Mouse (Mus musculus): Measurements from ENCODE around the gene Pold1. TPM values are rescaled to one million over a fixed set of nuclear protein-coding genes. Genes with fewer than 3 reads are reported as not detected.
A peak's percentile ranks its signal among the peaks of the same experiment; 100 is the strongest.

Gene Pold1
- polyA plus RNA-seq, 1 experiment from 2014 or later: 38.7 TPM

DNA sequence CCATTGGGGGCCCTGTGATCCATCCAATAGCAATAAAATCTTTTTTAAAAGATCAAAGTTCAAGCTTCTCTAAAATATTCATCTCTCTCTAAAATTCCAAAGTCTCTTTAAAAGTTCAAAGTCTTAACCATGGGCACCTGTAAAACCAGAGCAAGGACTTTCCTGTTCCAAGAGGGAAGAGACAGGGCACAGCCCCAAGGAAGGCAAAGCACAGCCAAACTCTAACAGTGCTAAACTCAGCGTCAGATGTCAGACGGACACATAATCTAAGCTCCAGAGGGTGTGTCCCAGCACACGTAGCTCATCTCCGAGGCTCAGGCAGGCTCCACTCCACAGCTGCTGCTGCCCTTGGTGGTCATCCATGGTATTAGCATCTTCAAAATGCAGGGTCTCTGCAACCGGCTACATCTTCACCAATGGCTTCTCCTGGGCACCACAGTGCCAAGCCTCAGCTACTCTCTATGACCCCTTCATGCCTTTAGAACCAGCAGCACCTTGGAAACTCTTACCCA is 27.7 kb upstream of the Pold1 start:
- 57% methylated on average over 5 of the region's 5 CpGs for WGBS
- H3K27ac ChIP-seq: no peak overlapping the region
- peaks cover 3% of the 10 kb centered on the region; the same call in 1 of the 2 replicates for H3K27me3 ChIP-seq
- H3K4me2 ChIP-seq (replicated peaks): no peak overlapping the region
- H3K4me1 ChIP-seq (replicated peaks): no peaks in the 10 kb centered on the region
- no peak overlapping the region for H3K9ac ChIP-seq (replicated peaks)
- H3K4me3 ChIP-seq (replicated peaks): no peak overlapping the region
- H3K36me3 ChIP-seq: no peaks in the 10 kb centered on the region
- ATAC-seq: no peak
- no peaks in the 10 kb centered on the region for H3K9me3 ChIP-seq

GRCm38 (mm10) chr7:44572956-44573484 is 24.4 kb upstream of the Pold1 start:
- no peaks in the 10 kb centered on the region for H3K4me1 ChIP-seq (replicated peaks)
- WGBS: 72% methylated on average over 5 of the region's 5 CpGs
- H3K9me3 ChIP-seq: no peaks in the 10 kb centered on the region
- peaks cover 3% of the 10 kb centered on the region for H3K27me3 ChIP-seq
- no peak overlapping the region for H3K4me2 ChIP-seq (replicated peaks)
- no peaks in the 10 kb centered on the region for H3K36me3 ChIP-seq
- no peak for ATAC-seq
- no peak overlapping the region for H3K27ac ChIP-seq
- H3K9ac ChIP-seq (replicated peaks): no peak overlapping the region
- H3K4me3 ChIP-seq (replicated peaks): no peak overlapping the region

DNA sequence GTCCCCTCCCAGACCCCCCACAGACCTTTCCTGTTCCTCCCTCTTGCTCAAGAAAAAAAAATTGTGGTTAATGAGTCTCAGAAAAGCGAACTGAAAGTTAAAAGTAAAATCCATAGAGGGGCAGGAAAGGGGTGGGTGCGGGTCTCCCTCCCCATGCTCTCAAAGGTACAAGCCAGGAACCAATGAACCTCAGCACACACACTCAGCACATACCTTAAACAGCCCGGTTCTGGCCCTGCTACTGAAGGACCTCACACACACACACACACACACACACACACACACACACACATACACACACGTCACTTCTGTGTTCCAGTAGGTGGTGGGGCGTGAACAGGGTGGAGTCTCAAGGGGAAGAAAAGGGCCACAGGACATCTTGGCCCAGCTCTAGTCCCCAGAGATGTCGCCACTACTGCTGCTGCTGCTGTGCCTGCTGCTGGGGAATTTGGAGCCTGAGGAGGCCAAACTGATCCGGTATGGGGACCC is 23.6 kb upstream of the Pold1 start, which contains the start of gene Napsa:
Napsa (plus strand) TSS at position 168 of the 489 bp plus-strand sequence.
- peaks cover 3% of the 10 kb centered on the region for H3K27me3 ChIP-seq
- no peak within 1 kb of the TSS for H3K4me2 ChIP-seq (replicated peaks)
- H3K4me1 ChIP-seq (replicated peaks): no peaks in the 10 kb centered on the region
- no peaks in the 10 kb centered on the region for H3K36me3 ChIP-seq
- no peak within 1 kb of the TSS for H3K27ac ChIP-seq
- ATAC-seq: no peak
- WGBS: 31% methylated on average over 7 of the region's 7 CpGs
- no peak within 1 kb of the TSS for H3K4me3 ChIP-seq (replicated peaks)
- H3K9me3 ChIP-seq: no peaks in the 10 kb centered on the region
- no peak within 1 kb of the TSS for H3K9ac ChIP-seq (replicated peaks)

DNA sequence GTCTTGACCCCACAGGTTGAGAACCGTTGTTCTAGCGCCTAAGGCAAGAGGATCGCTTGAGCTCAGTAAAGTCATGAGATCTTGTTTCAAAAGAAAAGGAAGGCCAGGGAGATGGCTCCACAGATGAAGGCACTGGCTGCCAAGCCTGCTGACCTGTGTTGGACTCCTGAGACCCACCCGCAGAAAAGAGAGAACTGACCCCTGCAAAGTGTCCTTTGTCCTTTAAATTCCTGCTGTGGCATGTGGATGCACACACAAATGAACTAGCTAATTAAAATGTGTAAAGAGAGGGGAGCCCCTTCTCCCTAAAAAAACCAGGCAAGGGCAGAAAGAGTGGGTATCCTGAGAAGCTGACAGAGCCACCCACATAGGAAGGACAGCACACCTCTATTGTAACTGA is 23.2 kb upstream of the Pold1 start:
- Histone ChIP-seq H3K27ac (no peak overlapping the region), H3K4me1 (replicated peaks) (no peaks in the 10 kb centered on the region), H3K36me3 (no peaks in the 10 kb centered on the region), H3K27me3 (peaks cover 3% of the 10 kb centered on the region), H3K9me3 (no peaks in the 10 kb centered on the region), H3K9ac (replicated peaks) (no peak overlapping the region), H3K4me2 (replicated peaks) (no peak overlapping the region), H3K4me3 (replicated peaks) (no peak overlapping the region)
- no peak for ATAC-seq
- WGBS: 28% methylated on average over 4 of the region's 4 CpGs

DNA sequence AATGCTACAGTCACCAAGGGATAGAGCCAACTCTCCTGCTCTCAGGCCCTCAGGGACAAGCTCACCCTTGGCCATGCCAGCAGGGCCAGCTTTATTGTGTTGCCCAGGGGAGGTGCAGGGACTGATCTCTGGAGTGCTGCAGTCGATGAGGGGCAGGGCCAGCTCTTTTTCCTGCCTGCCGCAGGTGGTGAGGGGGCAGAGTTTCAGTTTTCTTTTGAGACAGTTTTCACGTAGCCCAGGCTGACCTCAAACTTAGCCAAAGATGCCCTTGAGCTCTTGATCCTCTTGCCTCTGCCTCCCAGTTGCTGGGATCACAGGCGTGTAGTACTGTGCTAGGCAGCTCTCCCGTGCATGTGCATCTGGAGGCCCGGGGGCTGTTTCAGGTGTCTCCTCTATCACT is 22.3 kb upstream of the Pold1 start:
- no peak for ATAC-seq
- H3K27ac ChIP-seq: no peak overlapping the region
- H3K4me3 ChIP-seq (replicated peaks): no peak overlapping the region
- no peaks in the 10 kb centered on the region; the same call in 1 of the 2 replicates for H3K27me3 ChIP-seq
- H3K36me3 ChIP-seq: no peaks in the 10 kb centered on the region
- WGBS: 85% methylated on average over 6 of the region's 6 CpGs
- H3K9ac ChIP-seq (replicated peaks): no peak overlapping the region
- H3K4me1 ChIP-seq (replicated peaks): no peaks in the 10 kb centered on the region
- no peak overlapping the region for H3K4me2 ChIP-seq (replicated peaks)
- H3K9me3 ChIP-seq: no peaks in the 10 kb centered on the region

GRCm38 (mm10) chr7:44568803-44569202 is 20.2 kb upstream of the Pold1 start:
- Histone ChIP-seq H3K4me2 (replicated peaks) (no peak overlapping the region), H3K4me1 (replicated peaks) (no peaks in the 10 kb centered on the region), H3K27ac (no peak overlapping the region), H3K36me3 (no peaks in the 10 kb centered on the region), H3K4me3 (replicated peaks) (no peak overlapping the region), H3K27me3 (no peaks in the 10 kb centered on the region; the same call in 1 of the 2 replicates), H3K9me3 (no peaks in the 10 kb centered on the region), H3K9ac (replicated peaks) (no peak overlapping the region)
- WGBS: 79% methylated on average over 9 of the region's 9 CpGs
- no peak for ATAC-seq

DNA sequence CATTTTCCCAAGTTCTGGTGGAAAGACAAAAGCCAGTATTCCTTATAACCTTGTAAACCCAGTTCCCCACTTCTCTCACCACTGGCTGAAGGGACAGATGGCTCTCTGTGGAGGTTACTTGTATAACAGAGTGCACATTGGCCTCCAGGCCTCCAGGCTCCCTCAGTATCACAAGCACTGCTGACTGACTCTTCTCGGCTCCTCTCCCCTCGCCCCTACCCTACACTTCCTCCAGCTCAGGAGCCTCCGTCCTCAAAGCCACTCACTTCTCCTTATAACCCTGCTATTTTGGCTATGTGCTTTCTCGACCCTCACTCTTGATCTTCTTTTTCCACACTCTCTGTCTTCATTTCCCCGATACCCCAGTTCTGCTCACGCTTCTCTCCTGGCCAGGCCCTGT is 16.8 kb upstream of the Pold1 start:
- Histone ChIP-seq H3K4me3 (replicated peaks) (no peak overlapping the region), H3K36me3 (no peaks in the 10 kb centered on the region), H3K4me1 (replicated peaks) (no peaks in the 10 kb centered on the region), H3K9me3 (no peaks in the 10 kb centered on the region), H3K4me2 (replicated peaks) (no peak overlapping the region), H3K27ac (no peak overlapping the region), H3K9ac (replicated peaks) (no peak overlapping the region), H3K27me3 (no peaks in the 10 kb centered on the region; the same call in 1 of the 2 replicates)
- no peak for ATAC-seq
- 76% methylated on average over 6 of the region's 6 CpGs for WGBS

GRCm38 (mm10) chr7:44564486-44564885 is 15.8 kb upstream of the Pold1 start:
- 84% methylated on average over 10 of the region's 10 CpGs for WGBS

GRCm38 (mm10) chr7:44563284-44563683 is 14.6 kb upstream of the Pold1 start:
- no peak overlapping the region for H3K27ac ChIP-seq
- no peak overlapping the region for H3K4me3 ChIP-seq (replicated peaks)
- ATAC-seq: no peak
- no peak overlapping the region for H3K4me2 ChIP-seq (replicated peaks)
- 54% methylated on average over 8 of the region's 8 CpGs for WGBS
- no peak overlapping the region for H3K9ac ChIP-seq (replicated peaks)
- no peaks in the 10 kb centered on the region for H3K9me3 ChIP-seq
- no peaks in the 10 kb centered on the region for H3K27me3 ChIP-seq
- no peaks in the 10 kb centered on the region for H3K36me3 ChIP-seq
- no peaks in the 10 kb centered on the region for H3K4me1 ChIP-seq (replicated peaks)

More at GRCm38 (mm10) chr7:44564486-44564885, 15.8 kb upstream of the Pold1 start:
- ATAC-seq: no peak
- H3K27me3 ChIP-seq: no peaks in the 10 kb centered on the region; the same call in 1 of the 2 replicates
- no peaks in the 10 kb centered on the region for H3K9me3 ChIP-seq
- no peaks in the 10 kb centered on the region for H3K4me1 ChIP-seq (replicated peaks)
- H3K9ac ChIP-seq (replicated peaks): no peak overlapping the region
- no peak overlapping the region for H3K27ac ChIP-seq
- H3K36me3 ChIP-seq: no peaks in the 10 kb centered on the region
- H3K4me3 ChIP-seq (replicated peaks): no peak overlapping the region
- no peak overlapping the region for H3K4me2 ChIP-seq (replicated peaks)

GRCm38 (mm10) chr7:44560435-44561400 is 12.1 kb upstream of the Pold1 start:
- no peak overlapping the region for H3K9ac ChIP-seq (replicated peaks)
- WGBS: 54% methylated on average over 18 of the region's 18 CpGs
- ATAC-seq: peak; percentile 78

GRCm38 (mm10) chr7:44557629-44558028 is 9.0 kb upstream of the Pold1 start:
- no peak overlapping the region for H3K9ac ChIP-seq (replicated peaks)
- H3K9me3 ChIP-seq: no peaks in the 10 kb centered on the region
- H3K4me2 ChIP-seq (replicated peaks): no peak overlapping the region
- H3K4me3 ChIP-seq (replicated peaks): no peak overlapping the region
- 0 out of 2 replicates have a peak, but pooled peaks cover 8% of the 10 kb centered on the region for H3K27me3 ChIP-seq
- ATAC-seq: no peak
- no peaks in the 10 kb centered on the region for H3K36me3 ChIP-seq
- no peak overlapping the region for H3K27ac ChIP-seq
- 68% methylated on average over 2 of the region's 2 CpGs for WGBS
- H3K4me1 ChIP-seq (replicated peaks): peaks cover 9% of the 10 kb centered on the region

More at GRCm38 (mm10) chr7:44560435-44561400, 12.1 kb upstream of the Pold1 start:
- H3K27me3 ChIP-seq: 0 out of 2 replicates have a peak, but pooled peaks cover 8% of the 10 kb centered on the region
- no peaks in the 10 kb centered on the region for H3K4me1 ChIP-seq (replicated peaks)
- no peaks in the 10 kb centered on the region for H3K9me3 ChIP-seq
- H3K36me3 ChIP-seq: no peaks in the 10 kb centered on the region
- H3K4me3 ChIP-seq (replicated peaks): no peak overlapping the region
- H3K27ac ChIP-seq: no peak overlapping the region
- no peak overlapping the region for H3K4me2 ChIP-seq (replicated peaks)

DNA sequence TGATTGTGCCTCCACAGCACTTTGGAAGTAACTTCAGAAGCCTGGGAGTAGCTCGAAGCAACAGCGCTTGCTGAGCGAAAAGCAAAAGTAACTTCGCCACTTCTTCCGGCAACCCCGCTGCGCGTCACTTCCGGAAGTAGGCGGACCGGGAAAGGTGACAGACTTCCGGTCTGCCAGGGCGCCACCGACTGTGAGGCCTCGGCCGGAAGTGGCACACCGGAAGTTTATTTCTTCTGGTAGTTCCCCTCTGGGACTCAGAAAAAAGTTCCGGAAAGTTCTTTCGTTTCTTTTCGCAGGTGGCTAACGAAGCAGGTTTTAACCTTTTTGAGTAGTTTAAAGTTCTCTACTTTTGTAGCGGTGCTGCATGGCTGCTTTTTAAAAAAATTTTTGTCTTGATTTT is 5.2 kb upstream of the Pold1 start, which contains the start of gene Nr1h2:
Nr1h2 (minus strand) TSS at position 126 of the 400 bp plus-strand sequence.
- under 1% methylated on average over 22 of the region's 22 CpGs for WGBS
- ATAC-seq: peak; percentile 67
- H3K27me3 ChIP-seq: 0 out of 2 replicates have a peak, but pooled peaks cover 8% of the 10 kb centered on the region

More for the DNA sequence above, 5.2 kb upstream of the Pold1 start, which contains the start of gene Nr1h2:
- Histone ChIP-seq H3K9me3 (no peaks in the 10 kb centered on the region), H3K36me3 (peaks cover 31% of the 10 kb centered on the region), H3K4me3 (replicated peaks) (peak within 1 kb of the TSS; percentile 84), H3K4me2 (replicated peaks) (peak within 1 kb of the TSS; percentile 85), H3K9ac (replicated peaks) (peak within 1 kb of the TSS; percentile 66), H3K4me1 (replicated peaks) (peaks cover 14% of the 10 kb centered on the region), H3K27ac (peak within 1 kb of the TSS; percentile 89)
